24 mouse cellular contexts compared by ENCODE assay signal in the genomic region with DNA sequence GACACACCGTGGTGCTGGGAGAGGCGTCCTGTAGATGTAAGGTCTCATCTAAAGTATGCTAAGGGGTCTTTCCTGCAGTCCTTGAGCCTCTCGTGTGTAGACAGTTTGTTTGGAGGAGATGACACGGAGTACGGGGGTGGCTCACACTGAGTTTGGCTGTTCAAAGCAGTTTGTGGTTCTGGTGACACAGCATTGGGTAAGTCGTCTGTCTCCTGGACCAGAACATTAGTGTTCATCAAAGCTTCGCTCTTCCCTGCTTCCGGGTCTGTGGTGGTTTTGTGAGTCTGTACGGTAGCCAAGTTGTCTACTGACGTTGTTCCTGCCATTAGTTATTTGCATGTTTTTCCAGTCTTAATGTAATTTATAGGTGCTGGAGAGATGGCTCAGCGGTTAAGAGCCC.
DNase-seq lines count a peak whose midpoint lies in the region; ATAC-seq and TF ChIP-seq lines count a peak whose summit lies in the region.
"Had no signal": no experiment of that assay in that cellular context is flagged by ENCODE, and none has a peak within 500 bp of the region (broad histone marks: within the 10 kb centered on the region; RNA-seq: fewer than 3 reads in every experiment).

No protein-coding gene starts in this region.

- no peaks in the 10 kb centered on the region for H3K27me3 ChIP-seq in kidney, postnatal 0 days (ENCODE audit: insufficient read depth, low read length)
- no peaks in the 10 kb centered on the region for H3K27me3 ChIP-seq in kidney, embryonic 14.5 days (ENCODE audit: control insufficient read depth, insufficient read depth, low read length)
- no peaks in the 10 kb centered on the region for H3K27me3 ChIP-seq in liver, embryonic 12.5 days (replicated peaks)
- H3K27me3 ChIP-seq: CH12.LX; embryonic facial prominence, embryonic 13.5 days; heart, embryonic 12.5 days; hindbrain, embryonic 13.5 days; limb, embryonic 13.5 days; liver, embryonic 15.5 days; midbrain, embryonic 15.5 days had no signal

- ATAC-seq in kidney, postnatal 0 days (replicated peaks; ENCODE audit: low FRiP score, low read depth) = no peak
- no peak for ATAC-seq in kidney, embryonic 14.5 days (ENCODE audit: low FRiP score, low TSS enrichment)
- no peak for ATAC-seq in liver, embryonic 12.5 days

- H3K4me1 ChIP-seq in kidney, postnatal 0 days (replicated peaks; ENCODE audit: insufficient read depth, low read length) = no peaks in the 10 kb centered on the region
- H3K4me1 ChIP-seq in kidney, embryonic 14.5 days (ENCODE audit: control insufficient read depth, insufficient read depth, low read length) = 0 out of 2 replicates have a peak, but pooled peaks cover 4% of the 10 kb centered on the region
- H3K4me1 ChIP-seq in embryonic fibroblast, embryonic 13.5 days (ENCODE audit: control insufficient read depth, insufficient read depth, low read length) = peaks cover 28% of the 10 kb centered on the region
- peaks cover 27% of the 10 kb centered on the region for H3K4me1 ChIP-seq in liver, embryonic 12.5 days

- H3K4me2 ChIP-seq in kidney, postnatal 0 days (ENCODE audit: low read length) = no peak overlapping the region
- H3K4me2 ChIP-seq in kidney, embryonic 14.5 days (replicated peaks; ENCODE audit: low read depth, low read length) = no peak overlapping the region
- H3K4me2 ChIP-seq in liver, embryonic 12.5 days = no peak overlapping the region
- H3K4me2 ChIP-seq: embryonic facial prominence, embryonic 13.5 days; hindbrain, embryonic 13.5 days; limb, embryonic 13.5 days; liver, embryonic 15.5 days; midbrain, embryonic 15.5 days had no signal

- H3K4me3 ChIP-seq in kidney, postnatal 0 days (replicated peaks; ENCODE audit: low read depth, low read length) = no peak overlapping the region
- no peak overlapping the region for H3K4me3 ChIP-seq in kidney, embryonic 14.5 days (ENCODE audit: low read length)
- no peak overlapping the region for H3K4me3 ChIP-seq in embryonic fibroblast, embryonic 13.5 days (ENCODE audit: insufficient read depth, low read length)
- H3K4me3 ChIP-seq in liver, embryonic 12.5 days = no peak overlapping the region
- H3K4me3 ChIP-seq: embryonic facial prominence, embryonic 13.5 days; gastrocnemius, adult 2 months; heart, embryonic 12.5 days; hindbrain, embryonic 13.5 days; limb, embryonic 13.5 days; liver, embryonic 15.5 days; midbrain, embryonic 15.5 days had no signal

- TF ChIP-seq POLR2A in embryonic fibroblast, embryonic 13.5 days (IDR thresholded peaks at IDR 0.05; ENCODE audit: low read depth, low read length) = no peak

- 63% methylated on average over 11 of the region's 11 CpGs for WGBS in kidney, postnatal 0 days
- 74% methylated on average over 11 of the region's 11 CpGs for WGBS in kidney, embryonic 14.5 days
- WGBS in liver, embryonic 12.5 days (ENCODE audit: insufficient replicate concordance) = 81% methylated on average over 11 of the region's 11 CpGs

- intact Hi-C loops in gastrocnemius, postnatal 36 days (cut with DNase I) = loop anchor here (2.0 kb wide), 1 partner anchor 530 kb away; no protein-coding TSS in a partner anchor

- TF ChIP-seq CTCF in kidney, postnatal 0 days (IDR thresholded peaks at IDR 0.05; ENCODE audit: low read depth) = no peak
- no peak for TF ChIP-seq CTCF in embryonic fibroblast, embryonic 13.5 days (IDR thresholded peaks at IDR 0.05; ENCODE audit: borderline replicate concordance, insufficient read depth, low read length)

- peak overlapping the region; percentile 62 for H3K27ac ChIP-seq in kidney, postnatal 0 days
- H3K27ac ChIP-seq in kidney, embryonic 14.5 days (ENCODE audit: low read depth, low read length) = no peak overlapping the region
- peak overlapping the region; percentile 44 for H3K27ac ChIP-seq in embryonic fibroblast, embryonic 13.5 days (ENCODE audit: insufficient read depth, low read length)
- H3K27ac ChIP-seq in liver, embryonic 12.5 days = no peak overlapping the region
- H3K27ac ChIP-seq: embryonic facial prominence, embryonic 13.5 days; gastrocnemius, adult 2 months; hindbrain, embryonic 13.5 days; liver, embryonic 15.5 days; midbrain, embryonic 15.5 days had no signal

- H3K9me3 ChIP-seq in kidney, postnatal 0 days (replicated peaks; ENCODE audit: low read length) = no peaks in the 10 kb centered on the region
- no peaks in the 10 kb centered on the region for H3K9me3 ChIP-seq in kidney, embryonic 14.5 days (ENCODE audit: control insufficient read depth, low read length)
- H3K9me3 ChIP-seq in liver, embryonic 12.5 days (replicated peaks) = no peaks in the 10 kb centered on the region
- H3K9me3 ChIP-seq: embryonic facial prominence, embryonic 13.5 days; heart, embryonic 12.5 days; hindbrain, embryonic 13.5 days; limb, embryonic 13.5 days; liver, embryonic 15.5 days; midbrain, embryonic 15.5 days had no signal

- 0 out of 2 replicates have a peak overlapping the region, but pooled peaks have one; percentile 13 for H3K9ac ChIP-seq in kidney, postnatal 0 days (ENCODE audit: low read depth, low read length)
- no peak overlapping the region for H3K9ac ChIP-seq in kidney, embryonic 14.5 days (ENCODE audit: low read depth, low read length)
- no peak overlapping the region for H3K9ac ChIP-seq in liver, embryonic 12.5 days
- H3K9ac ChIP-seq: embryonic facial prominence, embryonic 13.5 days; forebrain, postnatal 0 days; heart, embryonic 12.5 days; hindbrain, embryonic 13.5 days; limb, embryonic 13.5 days; liver, embryonic 15.5 days; midbrain, embryonic 15.5 days had no signal

- DNase-seq in kidney, postnatal 0 days (ENCODE audit: low spot score) = peak; percentile 47
- DNase-seq in 3134 (ENCODE audit: extremely low read depth, insufficient read length, low spot score) (peak; percentile 52), 3T3-L1 (ENCODE audit: low read depth, low spot score) (peak; percentile 60)
- no peak for DNase-seq in gastrocnemius, postnatal 36 days
- DNase-seq: adrenal gland, adult 8-10 months; cerebellum, adult 9-11 months; gastrocnemius, adult 2 months; heart, adult 11 months; kidney, adult 11 months; layer of hippocampus, postnatal 36 days; lung, postnatal 10 days; right cerebral cortex, postnatal 4 days; thymus, postnatal 36 days had no signal

- no peaks in the 10 kb centered on the region for H3K36me3 ChIP-seq in kidney, postnatal 0 days (ENCODE audit: insufficient read depth, low read length)
- H3K36me3 ChIP-seq in kidney, embryonic 14.5 days (ENCODE audit: control insufficient read depth, insufficient read depth, low read length) = no peaks in the 10 kb centered on the region
- no peaks in the 10 kb centered on the region for H3K36me3 ChIP-seq in liver, embryonic 12.5 days
- H3K36me3 ChIP-seq: embryonic facial prominence, embryonic 13.5 days; heart, embryonic 12.5 days; hindbrain, embryonic 13.5 days; limb, embryonic 13.5 days; liver, embryonic 15.5 days; midbrain, embryonic 15.5 days had no signal

Comparison
In these comparisons a context has a peak if more than half of its experiments do, and no peak if none do; other contexts are left out.
1. H3K27ac ChIP-seq: peak in kidney, postnatal 0 days (single experiment) and embryonic fibroblast, embryonic 13.5 days (single experiment); none in kidney, embryonic 14.5 days (single experiment) and liver, embryonic 12.5 days (single experiment).
2. DNase-seq: peak in kidney, postnatal 0 days (single experiment), 3134 (single experiment) and 3T3-L1 (single experiment); none in gastrocnemius, postnatal 36 days (0 of 2).